Mouse (Mus musculus): ENCODE measurements around the gene Commd3. TPM values are rescaled to one million over a fixed set of nuclear protein-coding genes. Genes with fewer than 3 reads are reported as not detected.

Commd3 gene
- polyA plus RNA-seq, 1 experiment from 2014 or later: 221 TPM

DNA sequence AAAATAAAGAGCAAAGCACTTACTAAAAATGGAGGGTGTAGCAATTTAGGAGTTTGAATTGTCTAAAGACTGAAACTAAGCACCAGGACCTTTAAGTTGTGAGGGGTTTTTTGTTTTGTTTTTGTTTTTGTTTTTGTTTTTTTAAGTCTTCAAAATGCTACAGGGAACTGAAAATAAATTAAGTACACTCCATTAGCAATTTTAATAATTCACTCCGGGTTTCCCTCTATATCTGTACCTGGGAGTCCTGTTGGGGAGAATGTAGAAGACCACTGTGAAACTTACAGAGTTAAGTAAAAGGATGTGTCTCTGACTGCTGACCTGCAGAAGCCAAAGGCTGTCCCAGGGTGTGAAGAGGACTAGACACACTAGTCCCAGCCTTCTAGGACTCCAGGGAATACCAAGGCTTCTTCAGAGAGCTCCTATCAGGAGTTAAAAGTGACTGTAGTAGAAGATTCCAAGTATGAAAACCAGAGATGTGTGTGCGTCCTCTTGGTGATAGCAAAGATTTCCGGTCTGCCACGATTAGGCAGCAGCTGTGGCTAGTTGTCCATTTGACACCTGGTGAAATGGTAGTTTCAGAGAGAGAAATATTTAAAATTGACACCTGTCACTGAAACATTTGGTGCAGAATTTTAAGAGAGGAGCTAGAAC, 25.5 kb downstream of the Commd3 start:
- H3K27me3 ChIP-seq: peaks cover 72% of the 10 kb centered on the region
- H3K9ac ChIP-seq: no peak overlapping the region
- 2% methylated on average over 4 of the region's 4 CpGs for WGBS
- H3K4me1 ChIP-seq: peaks cover 16% of the 10 kb centered on the region
- no peaks in the 10 kb centered on the region for H3K36me3 ChIP-seq
- no peaks in the 10 kb centered on the region for H3K9me3 ChIP-seq
- H3K4me2 ChIP-seq: no peak overlapping the region
- no peak for ATAC-seq (ENCODE audit: insufficient number of reproducible peaks, low FRiP score, low TSS enrichment, low read depth)
- no peak overlapping the region for H3K27ac ChIP-seq
- no peak overlapping the region for H3K4me3 ChIP-seq

DNA sequence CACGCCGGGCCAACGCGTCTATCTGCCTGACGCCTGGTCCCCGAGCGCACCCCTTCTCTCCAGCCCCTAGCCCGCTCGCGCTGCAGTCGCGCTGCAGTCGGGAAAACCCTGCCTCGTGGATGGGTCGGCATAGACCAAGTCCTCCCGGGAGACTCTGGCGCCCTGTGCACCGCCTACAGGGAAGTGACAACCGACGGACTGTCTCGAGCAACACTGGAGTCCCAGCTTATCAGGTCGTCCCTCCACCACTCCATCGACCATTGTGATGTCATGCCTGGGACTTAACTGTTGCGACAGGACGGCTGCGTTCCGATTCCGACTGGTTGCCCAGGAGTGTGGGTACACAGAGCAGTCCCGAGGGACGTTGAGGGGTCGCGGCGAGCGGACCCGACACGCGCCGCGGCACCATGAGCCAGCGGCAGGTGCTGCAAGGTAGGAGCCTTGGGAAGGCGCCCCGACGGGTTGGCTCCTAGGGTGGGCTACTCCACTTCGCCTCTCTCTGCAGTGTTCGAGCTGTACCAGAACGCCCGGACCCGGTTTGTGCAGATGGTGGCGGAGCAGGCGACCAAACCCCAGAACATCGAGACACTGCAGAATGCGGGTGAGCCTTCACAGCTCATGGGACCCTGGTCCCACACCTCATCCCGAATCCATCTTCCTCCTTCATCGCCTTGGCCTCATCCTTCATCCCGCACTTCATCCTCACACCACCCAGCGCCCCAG, 26.6 kb downstream of the Commd3 start:
- 0 out of 2 replicates have a peak, but pooled peaks have one; percentile 36 for ATAC-seq (ENCODE audit: insufficient number of reproducible peaks, low FRiP score, low TSS enrichment, low read depth)
- peak overlapping the region; percentile 28 for H3K4me2 ChIP-seq
- H3K9me3 ChIP-seq: no peaks in the 10 kb centered on the region
- peak overlapping the region; percentile 12 for H3K4me3 ChIP-seq
- H3K9ac ChIP-seq: no peak overlapping the region
- peaks cover 67% of the 10 kb centered on the region for H3K27me3 ChIP-seq
- H3K4me1 ChIP-seq: peaks cover 14% of the 10 kb centered on the region
- H3K27ac ChIP-seq: no peak overlapping the region
- H3K36me3 ChIP-seq: no peaks in the 10 kb centered on the region
- 1% methylated on average over 56 of the region's 56 CpGs for WGBS

DNA sequence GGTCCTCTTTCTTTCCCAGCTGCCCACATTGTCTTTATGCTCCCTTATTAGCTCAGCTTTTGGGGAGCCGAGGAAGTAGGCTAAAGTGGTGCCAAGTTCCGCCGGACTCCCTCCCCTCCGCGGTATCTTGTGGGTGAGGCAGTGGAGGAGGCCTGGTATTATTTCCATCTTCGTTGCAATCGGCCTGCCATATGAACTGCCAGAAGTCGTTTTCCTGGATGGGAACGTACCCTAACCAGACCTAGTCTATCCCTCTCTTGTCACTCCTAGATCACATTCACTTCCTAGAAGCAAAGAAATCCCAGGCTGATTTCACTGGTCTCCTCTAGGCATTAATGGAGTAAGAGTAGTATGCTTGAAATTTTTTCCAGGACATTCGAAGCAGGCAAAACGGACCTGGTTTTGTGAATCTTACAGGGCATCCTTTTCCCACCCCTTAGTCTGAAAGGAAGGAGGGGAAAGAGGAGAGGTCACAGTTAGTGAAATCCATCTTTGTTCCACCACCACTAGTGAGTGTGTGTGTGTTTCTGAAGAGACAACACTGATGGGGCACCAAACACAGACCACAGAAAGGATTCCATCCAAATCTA, 27.3 kb downstream of the Commd3 start:
- 3% methylated on average over 11 of the region's 11 CpGs for WGBS
- ATAC-seq (ENCODE audit: insufficient number of reproducible peaks, low FRiP score, low TSS enrichment, low read depth): no peak
- H3K4me2 ChIP-seq: peak overlapping the region; percentile 28; the same call in 1 of the 2 replicates

DNA sequence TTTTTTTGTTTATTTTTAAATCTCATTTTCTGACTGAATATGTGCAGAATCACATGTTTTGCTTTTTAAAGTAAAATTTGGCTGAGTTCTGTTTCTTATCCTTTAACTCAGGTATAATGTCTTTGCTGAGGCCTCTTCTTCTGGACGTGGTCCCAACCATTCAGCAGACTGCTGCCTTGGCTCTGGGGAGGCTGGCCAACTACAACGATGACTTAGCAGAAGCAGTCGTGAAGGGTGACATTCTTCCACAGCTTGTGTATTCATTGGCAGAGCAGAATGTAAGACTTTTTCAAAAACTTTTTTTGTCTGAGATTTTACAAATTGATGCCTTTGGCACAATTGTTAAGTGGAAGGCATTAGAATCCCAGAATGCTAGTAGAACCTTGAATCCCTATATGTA, 38.2 kb downstream of the Commd3 start:
- Histone ChIP-seq H3K9me3 (no peaks in the 10 kb centered on the region), H3K9ac (no peak overlapping the region)
- 52% methylated on average over 3 of the region's 3 CpGs for WGBS

More for the DNA sequence above, 27.3 kb downstream of the Commd3 start:
- no peak overlapping the region for H3K4me3 ChIP-seq
- H3K27ac ChIP-seq: no peak overlapping the region
- H3K9me3 ChIP-seq: no peaks in the 10 kb centered on the region
- H3K27me3 ChIP-seq: peaks cover 69% of the 10 kb centered on the region
- H3K4me1 ChIP-seq: peaks cover 12% of the 10 kb centered on the region
- no peak overlapping the region for H3K9ac ChIP-seq
- H3K36me3 ChIP-seq: no peaks in the 10 kb centered on the region

DNA sequence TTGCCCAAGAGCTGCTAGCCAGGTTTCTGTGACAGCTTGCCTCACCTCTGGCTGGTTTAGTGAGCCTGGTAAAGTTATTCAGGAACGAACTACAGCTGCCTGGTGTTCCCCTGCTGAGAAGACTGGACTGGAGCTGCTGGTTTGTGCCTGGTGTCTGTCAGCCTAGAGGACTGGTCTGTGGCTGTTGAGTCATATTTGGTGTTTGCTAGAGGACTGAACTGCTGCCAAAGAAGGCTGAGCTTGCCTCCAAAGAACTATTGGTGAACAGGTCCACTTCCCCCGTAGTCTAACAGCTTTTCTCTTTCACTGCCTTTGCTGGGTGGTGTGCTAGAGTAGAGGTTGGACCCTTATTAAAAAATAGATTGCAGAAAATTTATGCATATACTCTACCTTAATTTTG, 40.9 kb downstream of the Commd3 start:
- H3K4me1 ChIP-seq: no peaks in the 10 kb centered on the region
- no peak overlapping the region for H3K9ac ChIP-seq
- no peak overlapping the region for H3K4me2 ChIP-seq
- no peak for ATAC-seq (ENCODE audit: insufficient number of reproducible peaks, low FRiP score, low TSS enrichment, low read depth)
- no peak overlapping the region for H3K27ac ChIP-seq
- H3K27me3 ChIP-seq: no peaks in the 10 kb centered on the region
- 60% methylated on average over 2 of the region's 2 CpGs for WGBS
- H3K36me3 ChIP-seq: no peaks in the 10 kb centered on the region
- no peak overlapping the region for H3K4me3 ChIP-seq
- H3K9me3 ChIP-seq: no peaks in the 10 kb centered on the region

More for the DNA sequence above, 38.2 kb downstream of the Commd3 start:
- no peak overlapping the region for H3K27ac ChIP-seq
- no peaks in the 10 kb centered on the region for H3K27me3 ChIP-seq
- no peaks in the 10 kb centered on the region for H3K36me3 ChIP-seq
- H3K4me1 ChIP-seq: no peaks in the 10 kb centered on the region
- H3K4me3 ChIP-seq: no peak overlapping the region
- H3K4me2 ChIP-seq: no peak overlapping the region
- ATAC-seq (ENCODE audit: insufficient number of reproducible peaks, low FRiP score, low TSS enrichment, low read depth): no peak

DNA sequence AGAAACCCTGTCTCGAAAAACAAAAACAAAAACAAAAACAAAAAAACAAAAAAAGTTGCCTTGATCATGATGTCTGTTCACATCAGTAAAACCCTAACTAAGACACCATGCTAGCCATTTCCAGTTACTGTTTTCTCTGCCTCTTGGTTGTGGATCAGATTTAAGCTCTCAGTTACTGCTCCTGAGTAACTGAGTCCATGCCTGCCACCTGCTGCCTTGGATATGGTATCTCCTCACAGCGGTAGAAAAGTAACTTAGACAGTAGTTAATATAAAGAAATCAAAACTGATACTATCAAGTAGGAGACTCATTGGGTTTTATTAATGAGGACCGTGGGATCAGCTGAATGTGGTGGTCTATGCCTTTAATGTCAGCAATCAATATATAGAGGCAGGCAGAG, 42.2 kb downstream of the Commd3 start:
- WGBS: 74% methylated on average over 3 of the region's 3 CpGs
- Histone ChIP-seq H3K4me3 (no peak overlapping the region), H3K9ac (no peak overlapping the region), H3K9me3 (no peaks in the 10 kb centered on the region), H3K4me1 (no peaks in the 10 kb centered on the region), H3K27me3 (no peaks in the 10 kb centered on the region), H3K4me2 (no peak overlapping the region), H3K27ac (no peak overlapping the region), H3K36me3 (no peaks in the 10 kb centered on the region)
- no peak for ATAC-seq (ENCODE audit: insufficient number of reproducible peaks, low FRiP score, low TSS enrichment, low read depth)

DNA sequence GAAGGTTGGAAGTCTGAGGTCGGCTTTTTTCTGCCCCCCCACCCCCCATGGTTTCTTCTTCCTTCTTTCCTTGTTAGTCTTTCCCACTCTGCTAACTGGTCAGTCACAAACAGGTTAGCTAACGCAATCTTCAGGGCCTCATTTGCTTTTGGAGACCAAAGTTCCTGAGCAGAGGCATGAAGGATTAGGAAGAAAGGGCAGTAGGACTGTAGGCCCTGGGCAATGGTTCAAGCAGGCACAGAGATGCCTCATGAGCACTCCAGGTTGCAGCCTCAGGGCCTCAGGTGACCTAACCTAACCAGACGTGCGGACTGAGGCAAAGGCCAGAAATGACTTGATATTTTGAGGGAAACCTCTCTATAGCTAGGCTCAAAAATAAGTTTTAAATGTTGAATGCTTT, 46.3 kb downstream of the Commd3 start:
- Histone ChIP-seq H3K4me2 (no peak overlapping the region), H3K36me3 (no peaks in the 10 kb centered on the region), H3K27me3 (no peaks in the 10 kb centered on the region), H3K4me1 (no peaks in the 10 kb centered on the region), H3K4me3 (no peak overlapping the region), H3K9me3 (no peaks in the 10 kb centered on the region), H3K9ac (no peak overlapping the region), H3K27ac (no peak overlapping the region)
- no peak for ATAC-seq (ENCODE audit: insufficient number of reproducible peaks, low FRiP score, low TSS enrichment, low read depth)
- 69% methylated on average over 4 of the region's 4 CpGs for WGBS

DNA sequence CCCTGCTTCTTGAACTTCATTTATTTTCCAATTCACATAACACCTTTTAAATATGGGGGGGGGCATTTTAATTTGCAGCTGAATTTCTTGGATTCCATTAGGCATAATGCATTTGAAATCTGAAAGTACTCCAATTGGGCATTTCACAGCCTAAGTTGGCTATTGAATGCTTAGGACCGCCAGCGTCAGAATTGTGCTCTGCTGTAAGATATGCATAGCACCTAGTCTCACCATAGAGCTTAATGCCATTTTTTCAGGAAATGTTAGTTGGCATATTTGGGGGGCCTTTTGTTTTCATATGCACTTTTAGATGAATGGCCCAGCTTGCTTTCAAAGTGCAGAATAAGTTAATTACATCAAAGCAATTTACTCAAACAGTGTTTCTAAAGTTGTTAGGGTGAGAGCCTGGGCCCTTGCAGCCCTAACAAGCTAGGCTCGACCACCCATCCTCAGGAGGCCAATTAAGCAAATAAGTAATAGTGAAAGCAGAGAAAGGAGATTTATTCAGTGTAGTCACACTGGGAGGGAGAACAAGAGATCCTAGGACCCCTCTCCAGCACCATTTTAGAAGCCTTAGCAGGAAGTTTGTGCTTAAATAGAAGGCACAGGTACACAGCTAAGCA, 50.1 kb downstream of the Commd3 start:
- no peak overlapping the region for H3K9ac ChIP-seq
- no peak for ATAC-seq (ENCODE audit: insufficient number of reproducible peaks, low FRiP score, low TSS enrichment, low read depth)
- no peak overlapping the region for H3K4me3 ChIP-seq
- 60% methylated on average over 3 of the region's 3 CpGs for WGBS
- no peaks in the 10 kb centered on the region for H3K36me3 ChIP-seq
- H3K4me2 ChIP-seq: no peak overlapping the region
- no peaks in the 10 kb centered on the region for H3K9me3 ChIP-seq
- no peaks in the 10 kb centered on the region for H3K4me1 ChIP-seq
- H3K27ac ChIP-seq: no peak overlapping the region
- H3K27me3 ChIP-seq: no peaks in the 10 kb centered on the region

DNA sequence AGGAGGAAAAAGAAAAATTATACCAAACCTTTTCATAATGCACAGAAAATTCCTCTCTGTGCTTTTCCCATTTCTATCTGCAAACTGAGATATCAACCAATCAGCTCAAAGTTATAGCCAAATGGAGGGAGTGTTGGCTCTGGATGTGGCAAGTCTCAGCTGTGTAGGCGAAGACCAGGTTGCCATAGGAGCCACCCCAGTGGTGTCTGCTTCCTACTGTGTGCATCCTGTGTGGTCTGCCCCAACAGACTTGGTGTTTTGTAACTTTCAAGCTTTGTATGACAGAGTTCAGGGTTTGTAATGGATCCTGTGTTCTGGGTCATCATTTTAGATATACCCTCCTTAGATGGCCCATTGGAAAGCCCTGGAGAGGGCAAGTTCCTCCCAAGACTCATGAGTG, 52.3 kb downstream of the Commd3 start:
- H3K9ac ChIP-seq: no peak overlapping the region
- H3K27ac ChIP-seq: no peak overlapping the region
- 78% methylated on average over 1 of the region's 1 CpGs for WGBS
- no peaks in the 10 kb centered on the region for H3K27me3 ChIP-seq
- no peaks in the 10 kb centered on the region for H3K9me3 ChIP-seq
- no peak overlapping the region for H3K4me3 ChIP-seq
- ATAC-seq (ENCODE audit: insufficient number of reproducible peaks, low FRiP score, low TSS enrichment, low read depth): no peak
- H3K4me2 ChIP-seq: no peak overlapping the region
- H3K36me3 ChIP-seq: no peaks in the 10 kb centered on the region
- no peaks in the 10 kb centered on the region for H3K4me1 ChIP-seq

Other genes with a start within 250 kb of the Commd3 start
- gene Bmi1, start 4.6 kb downstream of the Commd3 start, polyA plus RNA-seq (2015; fragmentation: Nextera tagmentation; extraction: Ambion mirVana): 16.6 and 18.3 TPM in 2 replicates
- gene Spag6, start 21.6 kb downstream of the Commd3 start, polyA plus RNA-seq (2015; fragmentation: Nextera tagmentation; extraction: Ambion mirVana): 0.20 and 0.31 TPM in 2 replicates